ENCODE assay signal across 7 mouse cellular contexts in the genomic region with DNA sequence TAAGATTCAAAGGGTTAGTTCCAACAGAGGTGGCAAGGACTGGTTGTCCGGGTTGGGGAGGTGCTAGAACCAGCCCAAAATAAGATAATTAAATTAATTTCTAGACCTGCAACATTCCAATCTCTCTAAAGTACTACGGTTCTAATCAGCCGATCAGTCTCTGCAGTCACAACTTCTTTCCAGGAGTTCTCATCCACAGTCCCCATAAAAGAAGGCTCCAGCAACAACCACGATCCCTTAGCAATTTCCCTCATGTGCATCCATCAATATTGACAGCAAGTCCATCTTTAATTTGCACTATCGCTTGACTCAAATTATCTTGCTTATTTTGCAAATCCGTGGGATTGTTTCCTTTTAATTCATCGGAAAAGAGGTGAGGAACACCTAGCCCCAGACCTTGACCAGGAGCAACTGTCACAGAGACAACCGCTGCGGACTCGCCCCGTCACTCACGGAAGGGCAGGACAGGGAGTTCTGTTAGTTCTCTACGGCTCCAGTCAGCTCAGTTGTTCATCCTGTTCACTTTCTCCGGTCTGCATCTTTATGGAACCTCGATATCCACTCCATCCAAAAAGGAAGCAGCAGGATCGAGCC. TPM values are rescaled to one million over a fixed set of nuclear protein-coding genes. Genes with fewer than 3 reads are reported as not detected.
DNase-seq lines count a peak whose midpoint lies in the region; ATAC-seq and TF ChIP-seq lines count a peak whose summit lies in the region.

No protein-coding gene starts in this region.

- WGBS in forebrain, embryonic 12.5 days, result 19% methylated on average over 16 of the region's 16 CpGs
- 10% methylated on average over 16 of the region's 16 CpGs for WGBS in liver, embryonic 15.5 days (ENCODE audit: insufficient replicate concordance)

- no peak for DNase-seq in testis, postnatal 14 days (ENCODE audit: low spot score)
- no peak for DNase-seq in embryo, embryonic 11 days
- no peak for DNase-seq in cerebellum, postnatal 25 days
- no peak for DNase-seq in cerebellum, postnatal 4 days (ENCODE audit: low spot score in 2 of 2)

- ATAC-seq in forebrain, embryonic 12.5 days (ENCODE audit: low FRiP score), result peak; percentile 59; the same call in 1 of the 2 replicates
- ATAC-seq in liver, embryonic 15.5 days (ENCODE audit: insufficient read depth), result peak; percentile 55

- peak overlapping the region; percentile 54 for H3K27ac ChIP-seq in testis, adult 2 months (ENCODE audit: control insufficient read depth, insufficient read depth, low read depth, low read length)
- H3K27ac ChIP-seq in forebrain, embryonic 12.5 days, result peak overlapping the region; percentile 11; the same call in 1 of the 2 replicates
- H3K27ac ChIP-seq in liver, embryonic 15.5 days (replicated peaks), result peak overlapping the region; percentile 76; the same call in 1 of the 2 replicates

- peak overlapping the region; percentile 96 for H3K4me3 ChIP-seq in testis, adult 2 months (ENCODE audit: control insufficient read depth, low read depth, low read length)
- H3K4me3 ChIP-seq in forebrain, embryonic 12.5 days (replicated peaks), result peak overlapping the region; percentile 65
- peak overlapping the region; percentile 85 for H3K4me3 ChIP-seq in liver, embryonic 15.5 days (replicated peaks)

- H3K4me1 ChIP-seq in testis, adult 2 months (ENCODE audit: control insufficient read depth, insufficient read depth, low read length), result peaks cover 3% of the 10 kb centered on the region; the same call in 1 of the 2 replicates
- peaks cover 10% of the 10 kb centered on the region for H3K4me1 ChIP-seq in forebrain, embryonic 12.5 days
- H3K4me1 ChIP-seq in liver, embryonic 15.5 days (replicated peaks), result peaks cover 27% of the 10 kb centered on the region

- peak overlapping the region; percentile 78 for H3K9ac ChIP-seq in forebrain, embryonic 12.5 days
- peak overlapping the region; percentile 87 for H3K9ac ChIP-seq in liver, embryonic 15.5 days

- H3K9me3 ChIP-seq in forebrain, embryonic 12.5 days, result no peaks in the 10 kb centered on the region
- H3K9me3 ChIP-seq in liver, embryonic 15.5 days (replicated peaks), result no peaks in the 10 kb centered on the region

- peak overlapping the region; percentile 85 for H3K4me2 ChIP-seq in forebrain, embryonic 12.5 days
- H3K4me2 ChIP-seq in liver, embryonic 15.5 days, result peak overlapping the region; percentile 69

- H3K36me3 ChIP-seq in testis, adult 2 months (ENCODE audit: control insufficient read depth, insufficient read depth, low read length), result no peaks in the 10 kb centered on the region
- H3K36me3 ChIP-seq in forebrain, embryonic 12.5 days (replicated peaks), result no peaks in the 10 kb centered on the region
- peaks cover 6% of the 10 kb centered on the region; the same call in 1 of the 2 replicates for H3K36me3 ChIP-seq in liver, embryonic 15.5 days (replicated peaks)

- no peak for TF ChIP-seq CTCF in testis, adult 2 months (IDR thresholded peaks at IDR 0.05; ENCODE audit: control insufficient read depth, insufficient read depth, insufficient replicate concordance, low read depth, low read length)

- no peaks in the 10 kb centered on the region for H3K27me3 ChIP-seq in testis, adult 2 months (ENCODE audit: control insufficient read depth, insufficient read depth, low read length)
- H3K27me3 ChIP-seq in forebrain, embryonic 12.5 days, result no peaks in the 10 kb centered on the region
- H3K27me3 ChIP-seq in liver, embryonic 15.5 days, result no peaks in the 10 kb centered on the region

- TF ChIP-seq POLR2A in testis, adult 2 months (IDR thresholded peaks at IDR 0.05; ENCODE audit: control insufficient read depth, low read depth, low read length), result no peak

RNA-seq across cellular contexts. Expression of a gene that starts 0.4 kb away (rescaled TPM):
- polyA plus RNA-seq in testis, adult 2 months (2012; rRNA removed), result 7.6 and 8.0 TPM in 2 replicates
- polyA plus RNA-seq in forebrain, embryonic 12.5 days (2016; fragmentation: Nextera tagmentation; extraction: Ambion mirVana), result 38.9 and 39.4 TPM in 2 replicates
- 24.0 and 25.4 TPM in 2 replicates for polyA plus RNA-seq in liver, embryonic 15.5 days (2015; fragmentation: Nextera tagmentation; extraction: Ambion mirVana)

RNA-seq across cellular contexts. Expression of a gene that starts 12.4 kb away (rescaled TPM):
- 0.34 and 0.43 TPM in 2 replicates for polyA plus RNA-seq in testis, adult 2 months (2012; rRNA removed)
- 14.1 and 15.4 TPM in 2 replicates for polyA plus RNA-seq in forebrain, embryonic 12.5 days (2016; fragmentation: Nextera tagmentation; extraction: Ambion mirVana)
- 24.6 and 27.2 TPM in 2 replicates for polyA plus RNA-seq in liver, embryonic 15.5 days (2015; fragmentation: Nextera tagmentation; extraction: Ambion mirVana)

Comparison
In these comparisons a context has a peak if more than half of its experiments do, and no peak if none do; other contexts are left out.
1. H3K27ac ChIP-seq: peak in every context shown above with its lines; median percentile 76 in liver, embryonic 15.5 days; 54 in testis, adult 2 months; 11 in forebrain, embryonic 12.5 days.
2. RNA of a gene that starts 12.4 kb away (polyA plus RNA-seq): 24.6 to 27.2 TPM in liver, embryonic 15.5 days and 14.1 to 15.4 TPM in forebrain, embryonic 12.5 days; 0.34 to 0.43 TPM in testis, adult 2 months; every median in the first group is over 10 times any median in the second.
3. Peak in every context shown above with its lines, with median percentiles within 50 percentile points of each other: H3K4me3 ChIP-seq.